Mouse (Mus musculus) neural tube, embryonic 10.5 days (tissue): ENCODE measurements around the gene Dpp3.
"Not testable (repeated sequence)": the region's sequence is repeated elsewhere in the genome, so short reads cannot be mapped to it uniquely, and the experiment has no call there.

ENCODE experiments used
- DNase-seq: peaks from one replicate; pipeline ENCODE4 v3.0.0-alpha.2; 2017; ENCODE audit warnings: low spot score; ENCODE audit errors: extremely low spot score

The Dpp3 gene

GRCm38 (mm10) chr19:4896780-4897520, 31.1 kb downstream of the Dpp3 start:
- DNase-seq = no peak

GRCm38 (mm10) chr19:4891798-4892197, 36.3 kb downstream of the Dpp3 start:
- DNase-seq = no peak

DNA sequence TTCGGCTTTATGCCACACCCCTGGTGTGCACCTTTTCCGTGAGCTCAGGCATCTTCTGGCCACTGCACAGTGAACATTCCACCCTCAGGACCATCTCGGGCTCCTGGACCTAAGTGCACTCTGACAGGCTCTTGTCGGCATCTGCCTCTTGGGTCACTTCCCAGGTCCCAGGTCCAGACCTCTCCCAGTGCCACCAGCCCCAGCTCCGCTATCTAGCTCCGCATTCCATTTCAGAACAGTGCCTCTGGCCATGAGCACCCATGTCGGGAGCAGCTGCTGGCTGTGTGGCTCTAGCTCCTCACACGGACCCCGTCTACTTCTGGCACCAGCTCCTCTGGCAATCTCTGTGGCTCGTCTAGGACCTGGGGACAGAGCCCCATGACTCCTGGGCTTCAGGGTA, 38.3 kb downstream of the Dpp3 start:
- no peak for DNase-seq

GRCm38 (mm10) chr19:4883961-4884360, 44.1 kb downstream of the Dpp3 start:
- DNase-seq = no peak

DNA sequence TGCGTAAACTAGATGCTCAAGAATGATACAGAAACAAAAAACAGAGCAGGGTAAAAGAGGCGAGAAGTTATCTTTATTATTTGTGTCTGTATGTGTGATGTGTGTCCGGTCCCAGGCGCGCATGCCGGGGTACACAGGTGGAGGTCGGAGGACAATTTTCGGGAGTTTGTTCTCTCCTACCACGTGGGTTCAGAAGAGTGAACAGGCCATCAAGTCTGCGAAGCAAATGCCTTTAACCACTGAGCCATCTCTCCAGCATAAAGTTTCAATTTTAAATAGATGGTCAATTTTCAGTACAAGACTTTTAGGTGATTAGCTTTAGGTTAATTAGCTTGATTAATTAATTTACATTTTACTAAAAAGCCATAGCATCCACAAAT, 48.8 kb downstream of the Dpp3 start:
- no peak for DNase-seq

DNA sequence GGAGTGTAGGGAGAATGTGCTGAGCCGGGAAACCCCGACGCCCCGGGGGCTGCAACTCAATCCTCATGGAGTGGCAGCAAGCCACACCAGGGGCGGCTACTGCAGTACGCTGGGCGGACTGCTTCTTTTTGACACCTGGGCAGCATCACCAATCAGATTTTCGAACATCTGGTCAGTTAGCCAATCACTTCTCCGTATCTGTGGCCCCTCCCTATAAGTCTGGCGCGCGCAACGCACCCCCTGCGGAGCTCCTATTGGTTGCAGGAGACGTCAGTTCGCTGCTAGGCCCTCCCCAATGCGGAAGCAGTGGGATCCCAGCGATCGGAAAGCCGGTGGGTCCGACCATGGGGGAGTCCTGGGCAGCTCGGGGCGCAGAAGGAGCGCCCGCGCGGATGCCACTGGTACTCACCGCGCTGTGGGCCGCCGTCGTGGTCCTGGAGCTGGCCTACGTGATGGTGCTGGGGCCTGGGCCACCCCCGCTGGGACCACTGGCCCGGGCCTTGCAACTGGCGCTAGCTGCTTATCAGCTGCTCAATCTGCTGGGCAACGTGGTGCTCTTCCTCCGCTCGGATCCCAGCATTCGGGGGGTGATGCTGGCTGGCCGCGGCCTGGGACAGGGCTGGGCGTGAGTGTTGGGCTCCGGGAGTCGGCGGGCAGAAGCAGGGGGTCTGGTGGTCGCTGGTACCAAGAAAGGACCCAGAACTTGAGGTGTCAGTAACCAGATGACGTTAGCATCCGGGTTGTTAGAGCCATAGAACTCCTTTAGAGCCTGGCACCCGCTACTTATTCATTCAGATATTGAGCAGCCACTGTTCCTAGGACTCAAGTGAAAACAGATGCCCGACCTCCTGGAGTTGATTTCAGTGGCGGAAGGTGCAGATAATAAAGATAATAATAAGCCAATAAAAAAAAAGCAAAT, 49.4 kb downstream of the Dpp3 start, which contains the start of gene Zdhhc24:
TSS of gene Zdhhc24 (plus strand) at position 264 of the 919 bp plus-strand sequence.
- peak; percentile 97 for DNase-seq

GRCm38 (mm10) chr19:4877785-4878184, 50.3 kb downstream of the Dpp3 start, which contains the start of gene Actn3:
Gene Actn3 (minus strand): TSS chr19:4877909.
- no peak for DNase-seq

GRCm38 (mm10) chr19:4876755-4877154, 51.3 kb downstream of the Dpp3 start:
- no peak for DNase-seq

DNA sequence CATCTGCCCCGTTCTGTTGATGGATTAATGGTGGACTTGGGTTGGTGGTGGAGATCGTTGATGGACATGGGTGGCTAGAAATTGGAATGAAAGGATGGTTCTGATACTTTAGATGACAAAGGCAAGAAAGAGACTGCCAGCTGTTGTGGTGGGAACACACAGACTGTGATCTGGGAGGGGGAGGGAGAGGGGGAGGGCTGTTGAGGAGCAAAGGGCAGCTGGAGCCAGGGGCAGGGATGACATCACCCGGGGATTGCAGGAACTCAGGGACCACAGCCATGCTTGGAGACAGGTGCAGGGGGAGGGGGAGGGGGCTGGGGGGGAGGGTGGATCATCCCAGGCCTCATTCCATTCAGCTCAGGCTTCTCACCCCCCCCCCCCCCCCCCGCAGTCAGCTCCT, 51.8 kb downstream of the Dpp3 start:
- DNase-seq = no peak

GRCm38 (mm10) chr19:4874613-4875012, 53.5 kb downstream of the Dpp3 start:
- DNase-seq = not testable (repeated sequence)

- no peak for DNase-seq
These were observed 62.9 kb downstream of the Dpp3 start for GRCm38 (mm10) chr19:4865147-4865546.

- DNase-seq = no peak
These were observed 65.0 kb downstream of the Dpp3 start for GRCm38 (mm10) chr19:4863048-4863447.

DNA sequence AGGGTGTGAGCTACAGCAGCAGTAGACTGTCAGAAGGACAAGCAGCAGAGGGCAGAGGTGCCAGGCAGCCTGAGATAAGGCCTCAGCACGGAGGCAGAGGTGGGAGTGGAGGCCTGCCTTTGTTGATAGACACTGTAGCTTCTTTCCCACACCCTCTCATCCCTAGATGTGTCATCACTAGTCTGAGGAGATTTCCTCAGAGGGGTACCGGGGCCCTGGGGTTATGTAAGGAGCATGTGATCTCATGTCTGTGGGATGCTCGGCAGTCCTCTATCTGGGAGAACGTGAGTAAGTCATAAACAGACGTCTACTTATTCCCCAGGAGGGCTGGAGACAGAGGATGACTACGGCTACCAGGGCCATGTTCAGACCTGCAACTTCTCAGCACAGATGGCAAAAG, 69.0 kb downstream of the Dpp3 start:
- no peak for DNase-seq
